Mouse (Mus musculus): ENCODE results near the gene Id3.

Id3 gene

DNA sequence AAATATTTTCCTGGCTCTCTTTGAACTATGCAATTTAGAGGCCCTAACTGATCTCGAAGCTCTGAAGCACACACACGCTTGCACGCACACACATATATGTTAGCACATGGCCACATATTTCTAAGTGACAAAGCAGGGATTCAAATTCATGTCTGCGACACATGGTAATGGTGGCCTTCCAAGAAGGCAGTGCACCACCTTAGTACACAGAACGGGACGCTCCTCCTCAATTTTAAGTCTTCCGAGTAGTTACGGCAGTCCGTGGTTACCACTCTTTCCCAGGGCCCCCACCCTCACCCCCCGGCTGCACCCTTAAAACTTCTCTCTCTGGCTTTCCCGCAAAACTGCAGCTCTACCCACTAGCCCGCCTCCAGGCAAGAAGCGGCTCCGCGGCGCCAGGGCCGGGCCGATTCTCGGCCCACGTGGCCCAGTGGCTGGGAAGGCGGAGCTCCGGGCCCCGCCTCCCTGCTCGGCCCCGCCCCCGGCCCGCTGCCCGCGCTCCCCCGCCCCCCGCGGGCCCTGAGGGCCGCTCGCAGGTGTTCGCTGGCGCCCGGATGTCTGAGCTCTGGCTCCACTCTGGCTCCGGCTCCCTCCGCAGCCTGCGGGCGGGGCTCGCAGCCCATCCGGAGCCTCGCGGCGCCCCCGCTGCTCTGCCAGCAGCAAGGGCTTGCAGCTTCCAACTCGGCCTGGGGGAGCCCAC, 4.3 kb downstream of the Id3 start:
- DNase-seq (ENCODE audit: low spot score): peak; percentile 74

DNA sequence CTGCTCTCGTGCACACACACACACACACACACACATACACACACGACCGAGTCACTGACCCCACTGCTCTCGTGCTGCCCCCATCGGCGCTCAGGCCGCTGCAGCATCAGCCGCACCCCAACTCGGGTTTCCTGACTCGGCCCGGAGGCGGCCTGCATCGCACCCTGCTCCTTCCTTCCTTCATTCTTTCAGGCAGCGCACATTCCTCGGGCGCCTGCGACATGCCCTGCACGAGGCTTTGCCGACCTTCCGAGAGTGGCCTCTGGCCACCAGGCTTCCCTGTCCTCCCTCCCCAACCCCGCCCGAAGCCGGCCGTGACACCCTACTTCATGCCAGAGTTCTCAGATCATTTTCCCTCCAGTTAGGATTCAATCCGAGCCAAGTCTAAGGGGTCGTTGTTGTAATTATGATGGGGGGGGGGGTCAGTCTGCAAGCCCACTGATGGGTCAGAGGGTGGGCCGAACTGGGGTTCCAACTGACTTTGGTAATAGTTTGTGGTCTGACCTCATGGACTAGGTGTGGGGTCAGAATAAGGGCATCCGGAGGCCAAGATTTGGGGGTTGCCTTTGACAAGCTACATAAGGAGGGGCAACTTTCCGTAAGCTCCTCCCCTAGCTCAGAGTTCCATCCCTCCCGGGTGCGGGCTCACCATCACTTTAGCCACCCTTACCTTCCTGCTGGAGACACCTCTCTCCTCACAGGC, 5.2 kb downstream of the Id3 start:
- DNase-seq (ENCODE audit: low spot score): no peak

DNA sequence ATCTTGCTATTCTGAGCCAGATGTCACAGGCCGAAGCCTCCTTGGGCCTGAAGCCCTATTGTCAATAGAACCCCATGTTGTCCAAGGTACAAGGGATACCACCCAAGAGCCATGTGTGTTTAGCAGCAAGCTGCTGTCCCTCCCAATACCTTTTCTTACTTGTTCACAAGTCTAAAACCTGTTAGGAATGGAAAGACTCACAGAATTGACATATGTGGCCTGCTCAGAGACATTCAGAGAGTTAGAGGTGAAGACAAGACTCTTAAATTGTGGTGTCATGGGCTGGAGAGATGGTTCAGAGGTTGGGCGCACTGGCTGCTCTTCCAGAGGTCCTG, 5.7 kb downstream of the Id3 start:
- DNase-seq (ENCODE audit: low spot score): no peak

DNA sequence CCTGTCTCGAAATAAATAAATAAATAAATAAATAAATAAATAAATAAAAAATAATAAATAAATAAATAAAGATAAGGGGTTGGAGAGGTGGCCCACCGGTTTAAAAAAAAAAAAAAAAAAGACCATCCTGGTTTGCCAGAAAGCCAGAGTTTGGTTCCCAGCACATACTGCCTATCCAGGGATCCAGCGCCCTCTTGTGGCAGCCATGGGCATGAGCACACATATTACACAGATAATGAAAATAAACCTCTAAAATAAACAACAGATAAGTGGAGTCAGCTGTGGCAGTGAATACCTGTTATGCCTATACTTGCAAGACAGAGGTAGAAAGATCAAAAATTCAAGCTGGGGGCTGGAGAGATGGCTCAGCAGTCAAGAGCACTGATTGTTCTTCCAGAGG, 6.4 kb downstream of the Id3 start:
- DNase-seq (ENCODE audit: low spot score): no peak

DNA sequence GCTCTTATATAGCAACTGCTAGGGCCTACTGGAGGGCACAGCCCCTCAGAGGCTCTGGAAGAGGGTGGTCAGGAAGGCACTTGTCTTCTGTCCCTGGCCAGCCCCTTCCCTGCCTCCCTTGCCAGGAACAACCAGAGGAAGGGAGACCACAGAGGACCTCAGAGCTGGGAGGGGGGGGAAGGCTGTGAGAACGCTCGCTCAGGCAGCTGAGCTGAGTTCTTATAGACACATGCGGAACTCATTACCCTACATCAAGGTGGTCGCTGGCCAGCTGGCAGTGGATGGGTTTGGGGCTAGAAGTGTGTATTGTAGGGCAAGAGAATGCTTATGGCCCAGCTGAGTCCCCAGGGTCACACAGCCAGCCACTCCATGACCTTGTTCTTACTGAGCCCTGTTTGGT, 7.3 kb downstream of the Id3 start:
- DNase-seq (ENCODE audit: low spot score): no peak

DNA sequence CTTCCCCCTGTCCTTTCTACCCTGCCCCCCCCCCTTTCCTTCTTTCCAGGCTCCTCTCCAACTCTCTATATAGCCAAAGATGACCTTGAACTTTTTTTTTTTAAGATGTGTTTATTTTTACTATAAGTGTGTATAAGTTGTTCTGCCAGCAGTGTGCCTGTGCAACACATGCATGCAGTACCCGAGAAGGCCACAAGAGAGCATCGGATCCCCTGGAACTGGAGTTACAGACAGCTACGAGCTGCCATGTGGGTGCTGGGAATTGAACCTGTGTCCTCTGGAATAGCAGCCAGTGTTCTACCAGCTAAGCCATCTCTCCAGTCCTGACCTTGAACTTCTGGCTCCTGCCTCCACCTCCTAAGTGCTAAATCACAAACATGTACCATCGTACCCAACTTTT, 9.5 kb downstream of the Id3 start:
- no peak for DNase-seq (ENCODE audit: low spot score)

DNA sequence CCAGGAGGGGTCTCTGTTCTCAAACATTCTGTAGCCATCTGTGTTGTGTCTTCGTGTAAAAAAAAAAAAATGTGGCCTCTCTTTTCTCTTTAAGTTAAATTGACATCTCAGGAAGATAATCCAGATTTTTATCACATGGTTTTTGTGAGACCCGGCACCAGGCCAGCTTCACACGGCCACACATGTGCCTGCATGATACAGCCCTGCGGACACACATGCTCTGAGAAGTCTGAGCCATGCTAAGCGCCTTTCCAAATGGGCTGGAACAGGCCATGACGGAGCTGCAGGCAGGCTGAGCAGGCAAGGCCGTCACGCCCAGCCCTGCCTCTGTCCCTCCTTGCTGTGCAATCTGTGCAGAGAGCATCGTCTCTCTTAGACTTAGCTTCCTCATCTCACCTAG, 11.2 kb downstream of the Id3 start:
- no peak for DNase-seq (ENCODE audit: low spot score)

DNA sequence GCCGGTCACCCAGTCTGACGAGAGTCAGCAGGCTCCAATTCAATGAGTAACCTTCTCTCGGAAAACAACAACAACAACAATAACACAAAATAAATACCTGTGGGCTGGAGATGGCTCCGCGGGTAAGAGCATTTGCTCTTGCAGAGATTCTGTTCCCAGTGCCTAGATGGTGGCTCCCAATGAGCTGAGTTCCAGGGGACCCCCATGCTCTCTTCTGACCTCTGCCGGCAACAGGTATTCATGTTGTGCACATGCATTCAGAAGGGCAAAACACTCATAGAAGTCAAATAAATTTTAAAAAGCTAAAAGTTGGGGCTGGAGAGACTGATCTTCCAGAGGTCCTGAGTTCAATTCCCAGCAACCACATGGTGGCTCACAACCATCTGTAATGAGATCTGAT, 15.2 kb downstream of the Id3 start:
- no peak for DNase-seq (ENCODE audit: low spot score)

DNA sequence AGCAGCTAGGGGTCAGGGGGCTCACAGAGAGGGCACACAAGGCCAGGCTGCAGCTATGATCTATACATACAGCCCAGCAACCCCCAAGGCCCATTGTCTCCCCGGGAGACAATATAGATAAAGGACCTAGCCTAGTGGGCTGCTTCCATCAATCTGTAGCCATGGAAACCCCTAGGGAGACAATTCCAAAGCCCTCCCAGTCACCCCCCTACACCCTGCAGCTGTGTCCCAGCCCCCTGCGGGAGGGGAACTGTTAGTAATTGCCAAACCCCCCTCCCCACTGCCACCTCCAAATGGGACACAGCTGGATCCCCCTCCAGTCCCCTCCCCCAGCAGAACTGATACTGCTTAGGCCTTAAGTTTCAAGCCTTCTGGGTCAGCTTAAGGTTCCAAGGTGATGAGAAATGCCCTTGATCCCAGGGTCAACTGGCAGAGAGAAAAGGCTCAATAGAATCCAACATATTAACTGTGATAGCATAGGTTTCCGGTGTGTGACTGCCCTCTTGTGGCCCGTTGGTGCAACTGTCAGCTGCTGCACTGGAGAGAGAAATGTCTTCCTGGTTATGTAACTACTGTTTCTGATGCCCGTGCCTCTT, 16.6 kb downstream of the Id3 start:
- no peak for DNase-seq (ENCODE audit: low spot score)

DNA sequence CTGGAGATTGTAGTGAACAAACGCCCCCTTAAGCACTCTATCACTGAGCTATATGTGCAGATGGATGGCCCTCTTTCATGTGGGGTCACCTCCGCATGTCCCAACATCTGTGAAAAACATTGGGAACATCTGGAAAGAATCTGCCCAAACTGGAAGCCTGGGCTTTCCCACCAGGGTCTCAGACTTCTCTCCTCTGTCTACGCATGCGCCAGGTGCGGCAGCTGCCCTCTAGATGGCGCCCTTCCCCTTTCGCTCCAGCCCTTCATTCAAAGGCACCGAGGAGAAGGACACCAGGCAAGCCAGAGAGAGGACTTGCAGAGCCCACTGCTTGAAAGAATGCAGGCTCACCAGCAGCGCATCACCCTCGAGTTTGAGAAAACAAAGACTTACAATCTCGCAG, 20.2 kb downstream of the Id3 start:
- peak; percentile 92 for DNase-seq (ENCODE audit: low spot score)

DNA sequence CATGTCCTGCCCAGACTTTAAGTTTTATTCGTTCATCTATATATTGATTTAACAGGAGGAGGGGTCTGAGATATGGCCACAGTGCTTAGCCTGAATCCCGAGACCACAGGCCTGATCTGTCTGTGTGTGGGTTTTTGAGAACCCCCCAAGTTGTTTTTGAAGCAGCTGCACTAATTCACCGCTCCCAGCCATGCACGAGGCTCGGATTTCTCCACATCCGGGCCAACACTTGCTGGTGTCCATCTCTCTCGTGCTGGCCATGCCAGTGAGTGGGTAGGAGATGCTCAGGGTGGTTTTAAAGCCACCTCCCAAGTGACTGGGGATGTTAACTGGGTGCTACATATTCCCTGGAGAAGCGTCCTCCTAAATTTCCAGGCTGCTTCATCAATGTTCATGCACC, 21.7 kb downstream of the Id3 start:
- DNase-seq (ENCODE audit: low spot score): no peak

DNA sequence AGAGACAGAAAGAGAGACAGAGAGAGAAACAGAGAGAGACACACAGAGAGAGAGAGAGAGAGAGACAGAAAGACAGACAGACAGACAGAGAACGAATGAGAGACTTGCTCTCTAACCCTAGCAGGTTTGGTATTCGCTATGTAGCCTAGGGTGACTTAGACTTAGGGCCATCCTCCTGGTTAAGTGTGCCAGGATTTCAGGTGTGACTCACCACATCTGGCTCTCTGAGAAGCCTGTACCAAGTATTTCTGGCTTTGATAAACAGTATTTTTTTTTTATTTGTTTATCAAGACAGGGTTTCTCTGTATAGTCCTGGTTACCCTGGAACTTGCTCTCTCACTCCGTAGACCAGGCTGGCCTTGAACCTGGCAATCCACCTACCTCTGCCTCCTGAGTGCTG, 24.4 kb downstream of the Id3 start:
- DNase-seq (ENCODE audit: low spot score): no peak

DNA sequence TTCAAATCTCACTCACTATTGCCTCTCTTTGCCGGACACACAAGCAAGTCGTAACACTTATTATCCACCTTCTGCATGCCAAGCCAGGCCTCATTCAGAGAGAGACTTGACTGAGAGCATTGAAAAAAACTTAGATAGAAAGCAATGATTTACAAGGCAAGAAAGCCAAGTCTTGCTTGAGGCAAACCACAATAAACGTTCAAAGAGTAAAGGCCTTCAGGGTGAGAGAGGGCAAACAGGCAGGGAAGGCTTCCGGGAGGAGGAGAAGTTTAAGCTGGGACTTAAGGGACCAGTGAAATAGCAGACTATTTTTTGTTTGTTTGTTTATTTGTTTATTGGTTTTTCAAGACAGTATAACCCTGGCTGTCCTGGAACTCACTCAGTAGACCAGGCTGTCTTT, 27.1 kb downstream of the Id3 start:
- no peak for DNase-seq (ENCODE audit: low spot score)

DNA sequence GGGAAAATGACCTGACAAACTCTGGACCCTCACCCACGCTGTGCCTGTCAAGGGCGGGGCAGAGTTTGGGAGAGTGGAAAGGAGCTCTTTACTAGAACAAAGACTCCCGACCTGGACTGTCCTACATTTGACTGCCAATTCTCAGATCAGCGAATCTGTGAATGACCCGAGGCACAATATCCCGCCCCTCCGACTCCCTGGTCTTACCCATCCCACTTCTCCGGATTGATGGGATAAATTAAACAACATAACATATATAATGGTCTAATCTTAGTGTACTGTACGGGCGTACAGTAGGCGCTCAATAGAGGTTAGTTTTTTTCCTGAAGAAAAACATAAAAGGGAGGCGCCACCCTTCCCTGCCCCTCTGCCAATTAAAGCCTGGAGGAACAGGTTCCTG, 28.2 kb downstream of the Id3 start:
- no peak for DNase-seq (ENCODE audit: low spot score)

DNA sequence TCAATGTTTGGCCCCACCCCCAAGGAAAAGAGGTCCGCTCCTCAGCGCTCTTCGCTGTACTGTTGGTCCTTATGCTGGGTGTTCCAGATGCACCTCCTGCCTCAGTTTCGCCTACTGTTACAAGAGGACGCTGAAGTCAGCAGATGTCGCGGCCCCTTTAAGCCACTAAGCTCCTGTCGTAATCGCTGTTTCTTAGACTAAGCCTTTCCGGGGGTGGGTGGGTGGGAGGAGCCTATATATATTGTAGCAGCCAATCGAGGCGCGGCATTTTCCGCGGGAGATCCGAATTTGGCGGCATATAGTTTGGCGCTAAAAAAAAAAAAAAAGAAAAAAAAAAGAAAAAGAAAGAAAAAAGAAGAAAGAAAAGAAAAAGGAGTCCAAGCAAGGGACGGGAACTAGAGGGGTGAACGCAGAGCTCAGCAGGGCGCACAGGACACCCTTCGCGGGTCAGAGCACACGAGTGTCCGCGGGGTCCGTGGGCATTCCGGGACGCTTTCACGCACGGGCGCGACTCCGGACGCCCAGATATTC, 28.8 kb downstream of the Id3 start, which contains the start of gene E2f2:
Gene E2f2 (plus strand): TSS at position 384 of the 531 bp plus-strand sequence.
- DNase-seq (ENCODE audit: low spot score): no peak

DNA sequence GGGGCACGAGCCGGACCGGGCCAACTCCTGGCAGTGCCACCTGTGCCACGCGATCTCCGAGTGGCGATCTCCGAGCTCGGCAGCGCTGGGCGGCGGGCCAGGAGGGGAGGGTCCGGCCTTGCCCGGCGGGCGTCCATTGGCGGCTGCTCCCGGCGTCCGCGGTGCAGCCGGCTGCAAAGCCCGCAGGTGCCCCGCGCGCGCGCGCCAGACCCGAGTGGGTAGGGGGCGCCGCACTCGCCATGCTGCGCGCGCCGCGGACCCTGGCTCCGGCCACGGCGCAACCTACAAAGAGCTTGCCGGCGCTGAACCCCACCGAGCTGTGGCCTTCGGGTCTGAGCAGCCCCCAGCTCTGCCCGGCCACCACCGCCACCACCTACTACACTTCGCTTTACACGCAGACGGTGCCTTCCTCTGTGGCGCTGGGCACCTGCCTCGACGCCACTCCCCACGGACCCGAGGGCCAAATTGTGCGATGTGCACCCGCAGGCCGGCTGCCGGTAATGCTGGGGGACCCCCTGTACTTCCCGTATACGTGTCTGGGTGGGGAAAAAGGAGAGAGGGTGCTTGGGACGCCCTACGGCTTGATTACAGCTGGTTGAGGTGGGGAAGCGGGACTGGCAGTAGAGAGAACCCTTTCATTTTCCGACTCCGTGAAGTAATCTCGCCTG, 29.4 kb downstream of the Id3 start:
- DNase-seq (ENCODE audit: low spot score): no peak

DNA sequence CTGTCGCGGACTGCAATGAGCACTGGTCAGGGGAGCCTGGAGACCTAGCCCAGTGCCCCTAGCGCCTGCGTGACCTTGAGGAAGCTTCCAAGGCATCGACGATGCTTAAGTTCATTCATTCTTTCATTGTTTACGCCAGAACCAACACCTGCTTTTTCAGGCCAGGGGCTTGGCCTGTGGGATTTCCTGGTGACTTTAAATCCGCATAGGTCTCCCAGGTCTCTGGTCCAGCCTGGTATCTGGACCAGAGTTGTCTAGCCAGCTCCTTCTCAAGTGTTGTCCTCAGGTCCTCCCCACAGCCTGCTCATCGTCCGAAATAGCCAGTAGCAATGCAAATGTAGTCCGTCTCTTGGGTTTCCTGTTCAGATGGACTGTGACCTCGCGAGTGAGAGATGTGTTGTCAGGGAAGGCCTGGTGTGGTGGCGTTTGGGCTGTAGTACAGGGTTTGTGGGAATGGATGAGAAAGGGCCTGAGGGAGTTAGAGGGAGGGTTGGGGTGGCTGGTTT, 30.0 kb downstream of the Id3 start:
- DNase-seq (ENCODE audit: low spot score): no peak

DNA sequence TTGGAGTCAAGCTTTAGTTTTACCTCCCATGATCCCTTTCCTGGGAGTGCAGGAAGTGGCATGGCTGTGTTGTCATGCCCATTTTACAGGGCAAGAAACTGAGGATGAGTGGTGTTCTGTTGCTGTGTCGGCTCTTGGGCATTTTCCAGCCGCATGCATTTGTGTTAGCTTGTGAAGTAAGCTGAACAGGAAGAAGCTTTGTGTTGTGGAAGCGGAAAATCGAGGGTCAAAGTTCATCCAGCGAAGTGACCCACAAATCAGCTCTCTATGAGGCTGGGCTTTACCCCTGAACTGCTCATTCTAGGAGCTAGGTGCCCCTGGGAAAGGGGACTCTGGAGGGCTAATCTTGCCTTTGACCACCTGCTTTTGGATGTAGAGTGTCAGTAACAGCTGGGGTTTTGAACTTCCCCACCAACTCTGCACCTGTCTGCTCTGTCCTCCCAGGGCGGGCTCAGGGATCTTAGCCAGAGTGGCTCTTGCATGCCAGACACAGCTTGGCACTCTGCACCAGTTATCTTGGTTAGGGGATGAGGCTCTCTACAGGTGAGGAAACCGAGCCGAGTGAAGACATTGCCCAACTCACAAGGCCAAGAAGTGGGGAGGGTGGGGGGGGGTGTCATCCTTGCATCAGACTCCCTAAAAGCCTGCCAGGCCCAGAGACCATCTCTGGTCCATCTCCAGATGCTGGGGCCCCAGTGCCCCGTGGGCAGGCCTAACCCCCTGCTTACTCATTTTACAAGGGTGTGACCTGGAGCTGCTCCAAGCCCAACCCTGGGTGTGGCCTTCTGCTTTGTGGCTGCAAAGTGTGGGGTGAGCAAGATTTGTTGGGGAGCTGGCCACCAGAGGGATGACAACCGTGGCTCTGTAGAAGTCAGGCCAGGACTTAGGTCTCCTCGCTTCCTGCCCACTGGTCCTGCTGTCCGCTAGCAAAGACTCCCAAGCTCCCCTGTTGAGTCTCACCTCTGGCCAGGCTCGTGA, 31.2 kb downstream of the Id3 start:
- DNase-seq (ENCODE audit: low spot score): no peak

DNA sequence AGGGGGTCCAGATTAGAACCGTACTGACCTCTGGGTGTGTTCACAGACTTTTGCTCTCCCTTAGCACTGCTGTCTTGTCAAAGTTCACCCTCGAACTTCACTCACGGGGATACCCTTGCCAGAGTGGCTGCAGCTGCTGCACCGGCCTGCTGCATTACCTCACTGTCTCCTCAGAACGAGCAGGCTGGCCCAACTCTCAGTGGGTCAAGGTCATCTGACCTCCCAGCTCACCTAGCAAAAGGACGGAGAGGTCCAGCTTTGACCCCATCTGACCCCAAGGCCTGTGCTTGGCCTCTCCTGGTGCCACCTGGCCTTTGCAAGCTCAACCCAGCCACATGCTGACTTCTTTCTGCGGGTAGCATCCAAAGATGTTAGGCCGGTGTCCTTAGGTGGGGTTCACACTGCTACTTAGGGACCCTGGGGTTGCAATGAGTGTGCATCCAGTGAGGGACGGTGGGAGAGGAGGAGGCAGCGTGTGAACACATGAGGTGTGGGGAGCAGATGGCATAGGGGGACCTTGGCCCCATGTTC, 32.8 kb downstream of the Id3 start:
- no peak for DNase-seq (ENCODE audit: low spot score)

DNA sequence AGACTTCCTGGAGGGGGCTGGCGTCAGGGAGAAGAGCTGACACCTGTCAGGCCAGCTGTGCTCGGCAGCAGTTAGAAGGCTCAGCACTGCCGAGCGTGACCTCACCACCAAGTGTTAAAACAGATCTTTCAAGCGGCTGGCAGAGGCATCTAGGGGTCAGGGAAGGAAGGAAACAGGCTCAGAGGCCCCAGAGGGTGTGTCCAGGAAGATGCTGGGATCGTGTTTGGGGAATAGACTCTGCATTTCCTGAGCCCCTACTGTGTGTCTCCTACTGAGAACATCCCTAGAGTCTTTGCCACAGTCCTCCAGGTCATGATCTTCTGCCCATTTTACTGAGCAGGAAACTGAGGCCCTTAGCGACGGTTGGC, 33.9 kb downstream of the Id3 start:
- no peak for DNase-seq (ENCODE audit: low spot score)

Measured in ovary, postnatal 14 days (tissue).